Mouse (Mus musculus) retina, embryonic 14.5 days (tissue): Measurements from ENCODE around the gene Nebl.

ENCODE experiments used
- DNase-seq: peaks from one replicate; pipeline ENCODE4 v3.0.0-alpha.2; 2015; ENCODE audit warnings: low spot score

Nebl gene

GRCm38 (mm10) chr2:17705964-17706363 lies 25.3 kb downstream of the Nebl start:
- no peak for DNase-seq

GRCm38 (mm10) chr2:17705426-17705825 lies 25.8 kb downstream of the Nebl start:
- no peak for DNase-seq

- no peak for DNase-seq
Measured at GRCm38 (mm10) chr2:17703170-17703512, 28.1 kb downstream of the Nebl start.

- peak; percentile 32 for DNase-seq
Measured at GRCm38 (mm10) chr2:17702481-17703169, 28.6 kb downstream of the Nebl start.

GRCm38 (mm10) chr2:17698161-17699087 lies 32.8 kb downstream of the Nebl start:
- no peak for DNase-seq

GRCm38 (mm10) chr2:17692926-17693325 lies 38.3 kb downstream of the Nebl start:
- DNase-seq: no peak

GRCm38 (mm10) chr2:17690264-17690663 lies 41.0 kb downstream of the Nebl start:
- DNase-seq: no peak

GRCm38 (mm10) chr2:17687141-17687540 lies 44.1 kb downstream of the Nebl start:
- DNase-seq: no peak

- no peak for DNase-seq
Measured at GRCm38 (mm10) chr2:17683326-17684040, 47.8 kb downstream of the Nebl start.

- DNase-seq: no peak
Measured at GRCm38 (mm10) chr2:17672156-17672555, 59.1 kb downstream of the Nebl start.

GRCm38 (mm10) chr2:17671566-17671965 lies 59.7 kb downstream of the Nebl start:
- DNase-seq: no peak

- DNase-seq: peak; percentile 73
Measured at GRCm38 (mm10) chr2:17669953-17670352, 61.3 kb downstream of the Nebl start.

- DNase-seq: no peak
Measured at GRCm38 (mm10) chr2:17669000-17669399, 62.3 kb downstream of the Nebl start.

GRCm38 (mm10) chr2:17658176-17658575 lies 73.1 kb downstream of the Nebl start:
- DNase-seq: no peak

- no peak for DNase-seq
Measured at GRCm38 (mm10) chr2:17650147-17650834, 81.0 kb downstream of the Nebl start.

- DNase-seq: no peak
Measured at GRCm38 (mm10) chr2:17649728-17650127, 81.5 kb downstream of the Nebl start.

- DNase-seq: peak; percentile 79
Measured at GRCm38 (mm10) chr2:17644282-17645262, 86.7 kb downstream of the Nebl start.

- no peak for DNase-seq
Measured at GRCm38 (mm10) chr2:17643869-17644268, 87.4 kb downstream of the Nebl start.

GRCm38 (mm10) chr2:17642770-17643169 lies 88.5 kb downstream of the Nebl start:
- DNase-seq: no peak

- DNase-seq: no peak
Measured at GRCm38 (mm10) chr2:17640861-17641260, 90.4 kb downstream of the Nebl start.

GRCm38 (mm10) chr2:17638631-17639030 lies 92.6 kb downstream of the Nebl start:
- DNase-seq: peak; percentile 14
